Mouse (Mus musculus) liver, postnatal 0 days (tissue): ENCODE results near the gene Hnrnph1.

Experiments used
- CTCF ChIP-seq: sonication (generic); IDR thresholded peaks from 2 replicates; pipeline ENCODE4 v1.5.1; 2016; ENCODE audit warnings: antibody characterized with exemption, low read depth
- EP300 ChIP-seq: IDR thresholded peaks from 2 replicates; pipeline ENCODE4 v1.6.1; 2016; ENCODE audit warnings: antibody characterized with exemption, low read depth, mild to moderate bottlenecking

DNA sequence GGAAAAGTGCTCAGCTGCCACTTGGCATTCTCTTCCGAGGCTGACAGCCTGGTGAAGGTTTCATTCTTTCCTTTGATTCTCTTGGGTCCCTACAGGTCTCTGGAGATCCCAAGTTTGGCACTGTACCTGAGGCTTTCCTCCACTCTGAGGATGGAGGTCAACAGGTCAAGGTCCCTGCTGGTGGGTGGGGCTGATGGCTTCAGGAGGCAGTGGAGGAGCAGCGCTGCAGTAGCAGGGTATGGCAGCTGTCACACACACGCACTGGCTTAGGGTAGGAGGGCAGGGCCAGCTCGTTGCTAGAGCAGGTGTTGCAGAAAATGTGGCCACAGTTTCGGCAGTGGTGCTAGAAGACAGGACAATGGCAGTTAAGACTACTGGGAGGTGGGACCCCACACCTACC lies 12.8 kb downstream of the Hnrnph1 start:
- TF ChIP-seq CTCF (no peak), EP300 (no peak)
